Mouse (Mus musculus): ENCODE results near the gene H2-M3.
A peak's percentile ranks its signal among the peaks of the same experiment; 100 is the strongest.
"Not testable (repeated sequence)": the region's sequence is repeated elsewhere in the genome, so short reads cannot be mapped to it uniquely, and the experiment has no call there.

Gene H2-M3

GRCm38 (mm10) chr17:37270058-37270701, at the start of gene H2-M3:
TSS of gene H2-M3 (plus strand) at chr17:37270220.
- peak; percentile 95 for DNase-seq (ENCODE audit: low read depth)

- peak; percentile 53 for DNase-seq (ENCODE audit: low read depth)
Measured at GRCm38 (mm10) chr17:37221879-37222278, 48.1 kb upstream of the H2-M3 start.

GRCm38 (mm10) chr17:37237230-37237629, 32.8 kb upstream of the H2-M3 start, which contains the start of gene Olfr97:
TSS of gene Olfr97 (minus strand) at chr17:37237330.
- not testable (repeated sequence) for DNase-seq (ENCODE audit: low read depth)

- DNase-seq (ENCODE audit: low read depth): no peak
Measured at GRCm38 (mm10) chr17:37242198-37242597, 27.8 kb upstream of the H2-M3 start.

- DNase-seq (ENCODE audit: low read depth): peak; percentile 67
Measured at GRCm38 (mm10) chr17:37246715-37247114, 23.3 kb upstream of the H2-M3 start.

GRCm38 (mm10) chr17:37249460-37249859, 20.6 kb upstream of the H2-M3 start:
- peak; percentile 34 for DNase-seq (ENCODE audit: low read depth)

DNA sequence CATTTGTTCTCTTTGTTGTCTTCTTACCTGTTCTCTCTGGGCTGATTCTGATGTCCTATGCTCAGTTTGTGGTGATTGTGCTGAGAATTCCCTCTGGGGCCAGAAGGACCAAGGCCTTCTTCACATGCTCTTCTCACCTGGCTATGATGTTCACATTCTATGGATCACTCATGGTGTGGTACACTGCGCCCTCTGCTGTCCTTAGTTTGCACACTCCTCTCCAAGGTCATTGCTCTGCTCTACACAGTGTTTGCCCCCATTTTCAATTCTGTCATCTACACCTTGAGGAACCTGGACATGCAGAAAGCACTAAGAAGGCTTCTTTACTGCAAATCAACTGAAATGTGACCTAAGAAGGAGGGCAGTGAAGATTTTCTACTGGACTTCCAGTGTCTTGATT, 19.5 kb upstream of the H2-M3 start:
- DNase-seq (ENCODE audit: low read depth): peak; percentile 63

GRCm38 (mm10) chr17:37263626-37264025, 6.4 kb upstream of the H2-M3 start, which contains the start of gene Olfr98:
TSS of gene Olfr98 (minus strand) at chr17:37263749.
- DNase-seq (ENCODE audit: low read depth): no peak

- DNase-seq (ENCODE audit: low read depth): peak; percentile 68
Measured at GRCm38 (mm10) chr17:37270702-37271092, 677 bp downstream of the H2-M3 start.

- DNase-seq (ENCODE audit: low read depth): peak; percentile 39
Measured at GRCm38 (mm10) chr17:37275626-37276248, 5.7 kb downstream of the H2-M3 start.

GRCm38 (mm10) chr17:37276573-37276972, 6.6 kb downstream of the H2-M3 start:
- DNase-seq (ENCODE audit: low read depth): no peak

DNA sequence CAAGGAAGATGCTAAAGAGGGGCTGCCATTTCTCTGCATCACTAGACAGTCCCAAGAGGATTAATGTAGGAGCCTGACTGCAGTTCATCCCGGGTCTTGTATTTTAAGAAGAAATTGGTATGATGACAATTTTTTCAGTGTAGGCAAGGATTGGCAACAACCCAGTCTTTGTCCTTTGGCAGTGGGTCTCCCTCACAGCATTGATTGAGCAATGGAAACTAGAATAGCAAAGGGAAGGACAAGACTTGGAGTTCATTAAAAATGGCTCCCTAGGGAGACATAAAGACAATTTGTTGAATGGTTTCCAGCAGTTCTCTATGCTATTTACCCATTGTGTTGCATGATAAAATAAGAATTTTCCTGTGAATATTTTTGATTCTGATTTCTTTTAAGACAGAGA, 10.3 kb downstream of the H2-M3 start:
- DNase-seq (ENCODE audit: low read depth): no peak

GRCm38 (mm10) chr17:37283360-37283759, 13.3 kb downstream of the H2-M3 start, which contains the start of gene Olfr99:
TSS of gene Olfr99 (minus strand) at chr17:37283460.
- DNase-seq (ENCODE audit: low read depth): no peak

DNA sequence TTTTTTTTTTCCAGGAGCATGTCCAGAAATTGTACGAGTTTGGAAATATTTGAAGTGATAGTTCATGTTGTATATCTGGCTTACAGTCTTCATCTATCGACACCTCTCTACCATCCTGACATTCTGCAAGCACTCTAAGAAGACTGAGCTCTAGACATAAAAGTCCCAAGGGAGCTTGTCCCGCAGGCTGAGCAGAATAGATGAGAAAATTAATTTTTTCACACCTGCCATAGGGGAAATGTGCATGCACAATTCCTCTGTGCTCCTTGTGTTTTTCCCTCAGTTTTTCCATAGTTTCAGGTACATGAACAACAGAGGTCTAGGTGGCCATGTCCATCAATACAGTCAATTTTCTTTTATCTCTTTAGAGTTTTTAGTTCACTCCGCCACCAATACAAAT, 34.2 kb downstream of the H2-M3 start, which contains the start of gene Olfr101:
Olfr101 (minus strand) TSS at position 101 of the 400 bp plus-strand sequence.
- no peak for DNase-seq (ENCODE audit: low read depth)

GRCm38 (mm10) chr17:37308483-37308882, 38.5 kb downstream of the H2-M3 start:
- peak; percentile 25 for DNase-seq (ENCODE audit: low read depth)

DNA sequence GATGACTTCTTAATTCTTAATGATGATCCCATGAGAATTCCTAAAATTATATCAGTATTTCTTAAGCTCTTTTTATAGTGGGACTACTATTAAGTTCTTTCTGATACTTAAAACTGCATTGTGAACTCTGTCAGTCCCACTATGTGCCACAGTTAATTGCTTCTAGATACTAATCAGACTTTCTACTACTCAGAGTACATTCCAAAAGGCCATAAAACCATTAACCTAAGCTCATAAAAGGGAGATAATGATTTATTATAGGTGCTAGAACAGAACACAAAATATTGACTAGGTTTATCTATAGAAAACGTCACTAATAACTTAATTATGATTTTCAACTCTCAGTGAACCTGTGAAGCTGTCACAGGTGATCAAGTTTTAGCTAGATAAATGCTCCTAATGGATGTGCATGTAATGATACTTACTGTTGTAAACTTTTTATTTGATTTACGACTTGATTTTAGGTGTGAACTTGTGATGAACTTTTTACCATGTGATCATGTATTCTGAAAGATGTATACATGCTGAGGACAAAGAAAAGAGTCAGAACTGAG, 40.2 kb downstream of the H2-M3 start:
- DNase-seq (ENCODE audit: low read depth): no peak

GRCm38 (mm10) chr17:37316954-37317353, 46.9 kb downstream of the H2-M3 start, which contains the start of gene Olfr102:
TSS of gene Olfr102 (minus strand) at chr17:37317054.
- no peak for DNase-seq (ENCODE audit: low read depth)
